Mouse (Mus musculus) midbrain, embryonic 14.5 days (tissue): ENCODE measurements around the gene Tgfbr2. TPM values are rescaled to one million over a fixed set of nuclear protein-coding genes. Genes with fewer than 3 reads are reported as not detected.

Experiments
- ATAC-seq: fragments of 200-750 bp; cut with Nextera tagmentation; 2 replicates; pipeline ENCODE4 v1.8.0; 2017; ENCODE audit warnings: moderate number of reproducible peaks, moderate library complexity; ENCODE audit not compliant: low FRiP score, low TSS enrichment
- DNase-seq: peaks from one replicate; pipeline ENCODE4 v3.0.0-alpha.2; 2015
- H3K27ac ChIP-seq: fragments of 300-500 bp; sonication (generic); replicated peaks from 2 replicates; pipeline ENCODE4 v1.5.1; 2014; ENCODE audit warnings: mild to moderate bottlenecking, low read depth, low read length, moderate library complexity
- H3K27me3 ChIP-seq: fragments of 300-500 bp; sonication (generic); 2 replicates; pipeline ENCODE4 v1.6.1; 2014; ENCODE audit warnings: low read length, control low read depth, mixed read lengths; ENCODE audit not compliant: control insufficient read depth, insufficient read depth
- H3K36me3 ChIP-seq: fragments of 300-500 bp; sonication (generic); 2 replicates; pipeline ENCODE4 v1.6.1; 2014; ENCODE audit warnings: low read length, control low read depth; ENCODE audit not compliant: control insufficient read depth, insufficient read depth
- H3K4me1 ChIP-seq: fragments of 300-500 bp; sonication (generic); 2 replicates; pipeline ENCODE4 v1.6.1; 2014; ENCODE audit warnings: mild to moderate bottlenecking, antibody characterized with exemption, low read length, control low read depth; ENCODE audit not compliant: control insufficient read depth, insufficient read depth
- H3K4me2 ChIP-seq: fragments of 300-500 bp; sonication (generic); 2 replicates; pipeline ENCODE4 v1.6.1; 2014; ENCODE audit warnings: mild to moderate bottlenecking, low read length, moderate library complexity
- H3K4me3 ChIP-seq: fragments of 300-500 bp; sonication (generic); replicated peaks from 2 replicates; pipeline ENCODE4 v1.5.1; 2014; ENCODE audit warnings: low read depth, low read length
- H3K9ac ChIP-seq: fragments of 300-500 bp; sonication (generic); replicated peaks from 2 replicates; pipeline ENCODE4 v1.6.1; 2014; ENCODE audit warnings: mild to moderate bottlenecking, low read length, moderate library complexity
- H3K9me3 ChIP-seq: fragments of 300-500 bp; sonication (generic); 2 replicates; pipeline ENCODE4 v1.6.1; 2016; ENCODE audit warnings: low read length, control low read depth, mixed read lengths; ENCODE audit not compliant: control insufficient read depth
- WGBS: fragments of 180-500 bp; shearing (Covaris S2); extraction: QIAGEN DNeasy Blood & Tissue Kit; methylation state at CpG from one replicate; pipeline ENCODE4 v1.1.7; 2014; 5-methylcytosine and 5-hydroxymethylcytosine counted together
- polyA plus RNA-seq: library from polyadenylated mRNA; unstranded; fragments of >200 nt; fragmentation: Nextera tagmentation; extraction: Ambion mirVana; gene quantifications from 2 replicates; pipeline ENCODE4 v1.2.1, GENCODE M21; 2014

Tgfbr2 gene
- polyA plus RNA-seq, 1 experiment from 2014 or later = 10.4 TPM

DNA sequence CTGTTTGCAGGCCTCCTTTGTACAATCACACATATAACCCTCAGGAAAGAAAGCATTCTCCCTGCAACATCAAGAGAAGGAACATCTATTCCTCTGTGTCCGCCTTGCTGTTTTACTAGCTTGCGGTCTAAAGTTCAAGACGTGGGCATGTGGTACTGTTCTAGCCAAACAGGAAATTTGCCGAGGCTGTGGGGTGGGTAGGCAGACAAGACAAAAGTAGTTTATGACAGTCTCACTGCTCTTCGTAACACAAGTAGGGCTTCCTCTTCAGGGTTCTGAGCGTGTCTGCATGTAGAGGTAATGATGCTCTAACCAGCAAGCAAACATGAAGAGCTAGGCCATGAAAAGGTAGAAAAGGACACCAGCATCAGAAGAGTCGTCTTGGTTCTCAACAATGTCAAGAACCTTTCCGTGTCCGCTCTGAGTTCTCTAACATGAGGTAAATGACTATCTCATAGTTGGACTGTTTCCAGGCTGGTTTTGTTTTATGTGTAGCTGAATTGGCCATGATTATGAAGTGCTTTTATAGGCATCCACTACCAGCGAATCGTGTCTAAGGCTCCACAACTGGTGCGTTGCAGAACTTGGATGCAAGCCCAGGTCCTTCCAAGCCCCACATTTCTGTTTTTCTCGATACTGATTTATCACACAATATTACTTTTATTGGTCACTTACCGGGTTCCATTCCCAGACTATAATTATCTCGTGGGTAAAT lies 13.9 kb upstream of the Tgfbr2 start:
- DNase-seq = no peak
- H3K27ac ChIP-seq = no peak overlapping the region
- no peak overlapping the region for H3K4me2 ChIP-seq
- no peak overlapping the region for H3K4me3 ChIP-seq
- H3K4me1 ChIP-seq = no peaks in the 10 kb centered on the region
- H3K9me3 ChIP-seq = no peaks in the 10 kb centered on the region
- H3K9ac ChIP-seq = no peak overlapping the region
- no peak for ATAC-seq
- 89% methylated on average over 15 of the region's 15 CpGs for WGBS
- no peaks in the 10 kb centered on the region for H3K27me3 ChIP-seq
- H3K36me3 ChIP-seq = no peaks in the 10 kb centered on the region

DNA sequence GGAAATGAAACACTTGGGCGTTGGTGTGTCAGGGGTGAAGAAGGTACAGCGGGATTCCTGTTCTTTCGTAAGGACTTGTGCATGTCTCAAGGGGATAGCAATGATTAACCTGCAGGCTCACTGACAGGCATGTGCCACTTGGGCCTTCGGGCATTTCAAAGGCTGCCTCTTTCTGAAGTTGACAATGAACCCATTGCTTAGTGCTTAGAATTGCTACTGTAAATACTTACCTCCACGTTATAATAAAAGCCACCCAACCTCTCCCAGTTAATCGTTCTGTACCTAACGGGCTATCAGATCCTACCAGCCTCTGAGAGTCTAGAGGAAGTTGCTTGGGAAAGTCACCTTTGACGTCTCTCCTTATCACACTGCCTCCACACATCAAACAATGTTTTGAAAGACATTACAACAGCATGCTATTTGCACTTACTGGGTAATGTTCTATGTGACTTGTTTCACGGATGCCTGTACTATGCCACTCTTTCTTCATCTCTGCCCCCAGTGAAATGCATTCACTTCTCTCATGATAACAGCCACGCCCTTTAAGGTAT lies 12.1 kb upstream of the Tgfbr2 start:
- no peak overlapping the region for H3K4me2 ChIP-seq
- no peaks in the 10 kb centered on the region for H3K4me1 ChIP-seq
- no peaks in the 10 kb centered on the region for H3K27me3 ChIP-seq
- H3K36me3 ChIP-seq = no peaks in the 10 kb centered on the region
- WGBS = 90% methylated on average over 10 of the region's 10 CpGs
- H3K4me3 ChIP-seq = no peak overlapping the region
- ATAC-seq (no peak), DNase-seq (no peak)
- H3K9me3 ChIP-seq = no peaks in the 10 kb centered on the region
- H3K27ac ChIP-seq = no peak overlapping the region
- no peak overlapping the region for H3K9ac ChIP-seq

DNA sequence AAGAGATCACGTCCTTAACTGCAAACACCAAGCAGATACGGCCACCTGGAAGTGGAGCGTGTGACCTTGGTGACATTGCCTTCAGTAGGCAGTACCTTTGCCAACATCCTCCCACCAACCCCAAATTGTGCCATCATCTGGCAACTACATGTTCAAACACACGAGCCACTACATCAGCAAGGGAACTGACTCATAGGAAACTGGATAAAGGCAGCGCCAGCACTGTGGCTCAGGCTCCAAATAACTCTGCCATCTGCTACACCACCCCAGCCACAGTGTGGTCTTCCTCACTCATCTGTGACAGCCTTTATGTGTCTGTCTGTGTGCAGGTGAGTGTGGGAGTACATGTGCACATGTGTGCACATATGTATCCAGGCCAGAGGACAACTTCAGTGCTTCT lies 9.7 kb upstream of the Tgfbr2 start:
- Histone ChIP-seq H3K27ac (no peak overlapping the region), H3K4me3 (no peak overlapping the region), H3K9me3 (no peaks in the 10 kb centered on the region), H3K4me1 (no peaks in the 10 kb centered on the region), H3K36me3 (no peaks in the 10 kb centered on the region), H3K9ac (no peak overlapping the region), H3K4me2 (no peak overlapping the region), H3K27me3 (no peaks in the 10 kb centered on the region)
- ATAC-seq (no peak), DNase-seq (no peak)
- WGBS = 93% methylated on average over 5 of the region's 5 CpGs

GRCm38 (mm10) chr9:116183035-116183434 lies 7.9 kb upstream of the Tgfbr2 start:
- no peaks in the 10 kb centered on the region for H3K27me3 ChIP-seq
- WGBS = 94% methylated on average over 6 of the region's 6 CpGs
- no peak overlapping the region for H3K4me2 ChIP-seq
- H3K36me3 ChIP-seq = no peaks in the 10 kb centered on the region
- no peak for DNase-seq
- no peaks in the 10 kb centered on the region for H3K9me3 ChIP-seq
- no peaks in the 10 kb centered on the region for H3K4me1 ChIP-seq
- ATAC-seq = no peak
- no peak overlapping the region for H3K9ac ChIP-seq
- H3K27ac ChIP-seq = no peak overlapping the region
- H3K4me3 ChIP-seq = no peak overlapping the region

DNA sequence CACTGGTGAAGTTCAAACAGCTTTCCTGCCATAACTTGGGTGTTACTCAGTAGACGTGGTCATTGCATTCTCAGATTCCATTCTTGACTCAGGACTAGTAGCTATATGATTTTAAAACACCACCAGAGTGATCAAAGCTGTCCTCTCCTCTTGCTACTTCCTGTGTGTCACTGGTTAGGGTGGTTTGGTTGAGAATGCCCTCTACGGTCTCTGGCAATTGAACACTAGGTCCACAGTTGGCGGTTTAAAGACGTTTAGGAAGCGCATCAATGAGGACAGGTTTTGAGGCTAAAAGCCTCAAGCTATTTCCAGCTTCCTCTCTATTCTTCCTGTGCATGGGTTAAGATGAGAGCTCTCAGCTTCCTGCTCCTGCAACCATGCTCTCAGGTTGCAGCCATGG lies 6.4 kb upstream of the Tgfbr2 start:
- H3K27ac ChIP-seq = no peak overlapping the region
- H3K4me1 ChIP-seq = no peaks in the 10 kb centered on the region
- H3K4me3 ChIP-seq = no peak overlapping the region
- WGBS = 96% methylated on average over 5 of the region's 5 CpGs
- no peaks in the 10 kb centered on the region for H3K9me3 ChIP-seq
- H3K27me3 ChIP-seq = no peaks in the 10 kb centered on the region
- no peaks in the 10 kb centered on the region for H3K36me3 ChIP-seq
- DNase-seq (no peak), ATAC-seq (no peak)
- H3K4me2 ChIP-seq = no peak overlapping the region
- H3K9ac ChIP-seq = no peak overlapping the region

DNA sequence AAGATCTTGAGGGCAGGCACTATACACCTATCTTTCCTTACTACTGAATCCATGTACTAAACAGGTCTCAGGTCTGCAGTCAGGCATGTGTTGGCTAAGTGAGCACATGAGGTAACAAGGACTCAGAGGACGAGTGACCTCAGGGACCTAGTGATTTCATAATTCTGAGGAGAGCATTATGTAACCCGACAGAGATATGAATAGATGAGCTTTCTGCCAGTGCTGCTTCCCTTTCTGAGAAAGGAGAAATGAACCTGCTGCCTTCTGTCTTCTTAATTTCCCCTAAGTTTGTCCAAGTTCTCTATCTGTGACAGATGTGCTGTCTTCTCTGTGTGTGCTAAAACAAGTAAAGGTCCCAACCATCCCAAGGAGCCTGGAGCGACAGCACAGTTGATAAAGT lies 3.0 kb upstream of the Tgfbr2 start:
- 84% methylated on average over 3 of the region's 3 CpGs for WGBS
- no peaks in the 10 kb centered on the region for H3K36me3 ChIP-seq
- 0 out of 2 replicates have a peak, but pooled peaks cover 7% of the 10 kb centered on the region for H3K4me1 ChIP-seq
- peaks cover 19% of the 10 kb centered on the region for H3K27me3 ChIP-seq
- H3K4me3 ChIP-seq = no peak overlapping the region
- H3K27ac ChIP-seq = no peak overlapping the region
- H3K4me2 ChIP-seq = no peak overlapping the region
- ATAC-seq (no peak), DNase-seq (no peak)
- H3K9me3 ChIP-seq = no peaks in the 10 kb centered on the region
- no peak overlapping the region for H3K9ac ChIP-seq

DNA sequence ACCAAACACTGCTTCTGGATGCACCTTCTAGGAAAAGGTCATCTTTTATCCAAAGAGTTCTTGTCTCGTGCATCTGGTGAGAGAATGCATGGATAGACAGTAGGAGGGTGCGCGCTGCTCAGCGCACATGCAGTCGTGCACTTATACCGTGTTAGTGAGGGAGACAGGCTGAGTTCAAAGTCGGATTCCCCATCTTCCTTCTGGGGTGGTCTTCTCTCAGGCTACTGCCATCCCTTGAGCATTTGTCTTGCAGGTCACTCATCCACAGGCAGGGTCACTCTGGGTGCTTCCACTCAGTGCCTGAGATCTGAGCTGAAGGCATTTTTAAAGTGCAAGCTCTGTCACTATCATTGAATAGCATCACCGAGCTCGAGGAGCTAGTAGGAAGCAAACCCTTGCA lies 1.9 kb upstream of the Tgfbr2 start:
- DNase-seq = no peak
- Histone ChIP-seq H3K9me3 (no peaks in the 10 kb centered on the region), H3K27ac (no peak overlapping the region), H3K4me3 (no peak overlapping the region), H3K27me3 (peaks cover 19% of the 10 kb centered on the region), H3K9ac (no peak overlapping the region), H3K36me3 (no peaks in the 10 kb centered on the region), H3K4me1 (0 out of 2 replicates have a peak, but pooled peaks cover 7% of the 10 kb centered on the region), H3K4me2 (no peak overlapping the region)
- no peak for ATAC-seq
- WGBS = 88% methylated on average over 9 of the region's 9 CpGs

GRCm38 (mm10) chr9:116175488-116176115 lies 442 bp upstream of the Tgfbr2 start:
- 0 out of 2 replicates have a peak, but pooled peaks cover 7% of the 10 kb centered on the region for H3K4me1 ChIP-seq
- DNase-seq (no peak), ATAC-seq (no peak)
- peak overlapping the region; percentile 48 for H3K4me3 ChIP-seq
- 9% methylated on average over 16 of the region's 16 CpGs for WGBS
- no peaks in the 10 kb centered on the region for H3K36me3 ChIP-seq
- peaks cover 19% of the 10 kb centered on the region for H3K27me3 ChIP-seq
- no peak overlapping the region for H3K9ac ChIP-seq
- no peaks in the 10 kb centered on the region for H3K9me3 ChIP-seq
- H3K27ac ChIP-seq = no peak overlapping the region
- H3K4me2 ChIP-seq = peak overlapping the region; percentile 92
